In genomic region chr2:151842648-151843226, GRCm38 (mm10) we compare ENCODE assay signal across 8 mouse cellular contexts. TPM values are rescaled to one million over a fixed set of nuclear protein-coding genes. Genes with fewer than 3 reads are reported as not detected.
DNase-seq lines count a peak whose midpoint lies in the region; ATAC-seq and TF ChIP-seq lines count a peak whose summit lies in the region.

Gene Rspo4, plus strand, starts transcription at chr2:151842927.

- no peaks in the 10 kb centered on the region for H3K9me3 ChIP-seq in kidney, embryonic 16.5 days (ENCODE audit: low read length)
- H3K9me3 ChIP-seq in embryonic facial prominence, embryonic 15.5 days (replicated peaks), result no peaks in the 10 kb centered on the region
- H3K9me3 ChIP-seq in limb, embryonic 14.5 days (ENCODE audit: control insufficient read depth, low read length), result no peaks in the 10 kb centered on the region
- no peaks in the 10 kb centered on the region for H3K9me3 ChIP-seq in stomach, embryonic 14.5 days (ENCODE audit: control insufficient read depth, low read depth, low read length)

- no peaks in the 10 kb centered on the region for H3K36me3 ChIP-seq in kidney, embryonic 16.5 days (ENCODE audit: insufficient read depth, low read length)
- no peaks in the 10 kb centered on the region for H3K36me3 ChIP-seq in embryonic facial prominence, embryonic 15.5 days
- no peaks in the 10 kb centered on the region for H3K36me3 ChIP-seq in limb, embryonic 14.5 days (ENCODE audit: control insufficient read depth, insufficient read depth, low read length)
- no peaks in the 10 kb centered on the region for H3K36me3 ChIP-seq in stomach, embryonic 14.5 days (ENCODE audit: control insufficient read depth, insufficient read depth, low read length)

- H3K4me2 ChIP-seq in kidney, embryonic 16.5 days (replicated peaks; ENCODE audit: low read depth, low read length), result peak within 1 kb of the TSS; percentile 69
- H3K4me2 ChIP-seq in embryonic facial prominence, embryonic 15.5 days (replicated peaks), result peak within 1 kb of the TSS; percentile 70
- peak within 1 kb of the TSS; percentile 72 for H3K4me2 ChIP-seq in limb, embryonic 14.5 days (replicated peaks; ENCODE audit: low read depth, low read length, severe bottlenecking)
- H3K4me2 ChIP-seq in stomach, embryonic 14.5 days (replicated peaks; ENCODE audit: low read depth, low read length), result peak within 1 kb of the TSS; percentile 77

- H3K4me3 ChIP-seq in kidney, embryonic 16.5 days (ENCODE audit: low read length), result peak within 1 kb of the TSS; percentile 44
- H3K4me3 ChIP-seq in embryonic facial prominence, embryonic 15.5 days (replicated peaks), result peak within 1 kb of the TSS; percentile 42
- peak within 1 kb of the TSS; percentile 40 for H3K4me3 ChIP-seq in limb, embryonic 14.5 days (replicated peaks; ENCODE audit: low read length)
- H3K4me3 ChIP-seq in stomach, embryonic 14.5 days (ENCODE audit: low read depth, low read length), result peak within 1 kb of the TSS; percentile 37

- no peak within 1 kb of the TSS for H3K27ac ChIP-seq in kidney, embryonic 16.5 days (ENCODE audit: low read length)
- H3K27ac ChIP-seq in embryonic facial prominence, embryonic 15.5 days (replicated peaks), result no peak within 1 kb of the TSS
- no peak within 1 kb of the TSS for H3K27ac ChIP-seq in limb, embryonic 14.5 days (replicated peaks; ENCODE audit: low read depth, low read length)
- no peak within 1 kb of the TSS for H3K27ac ChIP-seq in stomach, embryonic 14.5 days (ENCODE audit: low read length)

- no peak within 1 kb of the TSS for H3K9ac ChIP-seq in kidney, embryonic 16.5 days (replicated peaks; ENCODE audit: low read length)
- H3K9ac ChIP-seq in embryonic facial prominence, embryonic 15.5 days, result no peak within 1 kb of the TSS
- H3K9ac ChIP-seq in limb, embryonic 14.5 days (ENCODE audit: low read depth, low read length, severe bottlenecking), result peak within 1 kb of the TSS; percentile 53
- no peak within 1 kb of the TSS; the same call in 1 of the 2 replicates for H3K9ac ChIP-seq in stomach, embryonic 14.5 days (replicated peaks; ENCODE audit: low read depth, low read length)

- WGBS in kidney, embryonic 16.5 days, result 1% methylated on average over 36 of the region's 50 CpGs
- WGBS in embryonic facial prominence, embryonic 15.5 days, result 3% methylated on average over 49 of the region's 50 CpGs
- 2% methylated on average over 20 of the region's 50 CpGs for WGBS in limb, embryonic 14.5 days
- 2% methylated on average over 39 of the region's 50 CpGs for WGBS in stomach, embryonic 14.5 days

- peak; percentile 69 for ATAC-seq in kidney, embryonic 16.5 days (ENCODE audit: low FRiP score, low TSS enrichment)
- ATAC-seq in embryonic facial prominence, embryonic 15.5 days (ENCODE audit: insufficient number of reproducible peaks, low FRiP score, low TSS enrichment, low read depth), result peak; percentile 60
- ATAC-seq in limb, embryonic 14.5 days (ENCODE audit: low FRiP score, low read depth), result peak; percentile 47; the same call in 1 of the 2 replicates
- peak; percentile 38; the same call in 1 of the 2 replicates for ATAC-seq in stomach, embryonic 14.5 days (ENCODE audit: insufficient number of reproducible peaks, insufficient read depth, low FRiP score, low read depth)
- ATAC-seq in inflammation-experienced regulatory T-cells, adult 6 months, result no peak

- peaks cover 33% of the 10 kb centered on the region for H3K27me3 ChIP-seq in kidney, embryonic 16.5 days (ENCODE audit: insufficient read depth, low read length)
- peaks cover 42% of the 10 kb centered on the region for H3K27me3 ChIP-seq in embryonic facial prominence, embryonic 15.5 days
- H3K27me3 ChIP-seq in limb, embryonic 14.5 days (ENCODE audit: control insufficient read depth, insufficient read depth, low read length), result peaks cover 13% of the 10 kb centered on the region; the same call in 1 of the 2 replicates
- H3K27me3 ChIP-seq in stomach, embryonic 14.5 days (ENCODE audit: control insufficient read depth, insufficient read depth, low read length), result peaks cover 12% of the 10 kb centered on the region

- H3K4me1 ChIP-seq in kidney, embryonic 16.5 days (ENCODE audit: insufficient read depth, low read length), result peaks cover 8% of the 10 kb centered on the region; the same call in 1 of the 2 replicates
- peaks cover 9% of the 10 kb centered on the region for H3K4me1 ChIP-seq in embryonic facial prominence, embryonic 15.5 days
- peaks cover 4% of the 10 kb centered on the region; the same call in 1 of the 2 replicates for H3K4me1 ChIP-seq in limb, embryonic 14.5 days (ENCODE audit: control insufficient read depth, insufficient read depth, low read length)
- H3K4me1 ChIP-seq in stomach, embryonic 14.5 days (ENCODE audit: control insufficient read depth, insufficient read depth, low read length), result 0 out of 2 replicates have a peak, but pooled peaks cover 8% of the 10 kb centered on the region

- no peak for DNase-seq in kidney, adult 8-10 months
- no peak for DNase-seq in limb, embryonic 14.5 days (ENCODE audit: low spot score)
- DNase-seq in natural killer cell, adult 2 months (ENCODE audit: low spot score in 2 of 2), result no peak
- DNase-seq in kidney, adult 9 months, result no peak

- TF ChIP-seq POLR2A in limb, embryonic 14.5 days (IDR thresholded peaks at IDR 0.05; ENCODE audit: borderline replicate concordance, extremely low read depth, insufficient read depth, insufficient read length), result no peak

RNA-seq across cellular contexts. Expression of gene Rspo4, which starts in this region (rescaled TPM):
- 0.09 TPM in 1 of 2 replicates, not detected in the other for polyA plus RNA-seq in kidney, embryonic 16.5 days (2015; fragmentation: Nextera tagmentation; extraction: Ambion mirVana)
- polyA plus RNA-seq in embryonic facial prominence, embryonic 15.5 days (2015; fragmentation: Nextera tagmentation; extraction: Ambion mirVana), result 3.0 and 3.3 TPM in 2 replicates
- polyA plus RNA-seq in limb, embryonic 14.5 days (2012; rRNA removed), result 0.65 and 1.4 TPM in 2 replicates
- polyA plus RNA-seq in limb, embryonic 14.5 days (2014; fragmentation: Nextera tagmentation; extraction: Ambion mirVana), result 0.83 and 1.3 TPM in 2 replicates
- not detected in 2 replicates for polyA plus RNA-seq in stomach, embryonic 14.5 days (2014; fragmentation: Nextera tagmentation; extraction: Ambion mirVana)
- not detected for polyA plus RNA-seq in inflammation-experienced regulatory T-cells, adult 6 months (2017; shearing (Covaris generic))

Comparison
In these comparisons a context has a peak if more than half of its experiments do, and no peak if none do; other contexts are left out.
1. Peak in ATAC-seq, H3K4me3 ChIP-seq and H3K4me2 ChIP-seq in kidney, embryonic 16.5 days; RNA of the gene not detected or under 1 TPM.
2. Peak in ATAC-seq, H3K4me3 ChIP-seq and H3K4me2 ChIP-seq in stomach, embryonic 14.5 days; RNA of the gene not detected or under 1 TPM.